9 mouse cellular contexts compared by ENCODE assay signal in genomic region chr1:133855274-133856017, GRCm38 (mm10). TPM values are rescaled to one million over a fixed set of nuclear protein-coding genes. Genes with fewer than 3 reads are reported as not detected.
DNase-seq lines count a peak whose midpoint lies in the region; ATAC-seq lines count a peak whose summit lies in the region.
"Had no signal": no experiment of that assay in that cellular context is flagged by ENCODE, and none has a peak within 500 bp of the region (broad histone marks: within the 10 kb centered on the region; RNA-seq: fewer than 3 reads in every experiment).

No protein-coding gene starts in this region.

- DNase-seq in liver, embryonic 11.5 days (ENCODE audit: low spot score), result no peak
- no peak for DNase-seq in liver
- peak; percentile 82 for DNase-seq in embryo, embryonic 10 days (ENCODE audit: low spot score)
- DNase-seq in kidney, postnatal 36 days, result peak; percentile 26 to 54
- no peak for DNase-seq in c-Kit-positive CD71-positive TER-119-positive erythroid progenitor cells, embryonic 14.5 days (ENCODE audit: low spot score)
- no peak for DNase-seq in ovary, postnatal 10 days (ENCODE audit: low spot score)

- H3K36me3 ChIP-seq in liver, embryonic 11.5 days (ENCODE audit: control insufficient read depth, insufficient read depth, low read length), result no peaks in the 10 kb centered on the region
- no peaks in the 10 kb centered on the region for H3K36me3 ChIP-seq in heart, embryonic 13.5 days
- H3K36me3 ChIP-seq in midbrain, embryonic 13.5 days, result no peaks in the 10 kb centered on the region

- H3K4me1 ChIP-seq in liver, embryonic 11.5 days (replicated peaks; ENCODE audit: control insufficient read depth, insufficient read depth, low read length), result peaks cover 7% of the 10 kb centered on the region
- H3K4me1 ChIP-seq in heart, embryonic 13.5 days, result peaks cover 40% of the 10 kb centered on the region
- peaks cover 49% of the 10 kb centered on the region for H3K4me1 ChIP-seq in midbrain, embryonic 13.5 days (replicated peaks)

- WGBS in liver, embryonic 11.5 days, result 8% methylated on average over 15 of the region's 15 CpGs
- WGBS in heart, embryonic 13.5 days, result 14% methylated on average over 15 of the region's 15 CpGs
- WGBS in midbrain, embryonic 13.5 days, result 3% methylated on average over 15 of the region's 15 CpGs

- H3K4me2 ChIP-seq in liver, embryonic 11.5 days, result peak overlapping the region; percentile 51
- peak overlapping the region; percentile 71 for H3K4me2 ChIP-seq in heart, embryonic 13.5 days
- H3K4me2 ChIP-seq in midbrain, embryonic 13.5 days (replicated peaks), result peak overlapping the region; percentile 51

- H3K9ac ChIP-seq in liver, embryonic 11.5 days (ENCODE audit: low read depth, low read length), result no peak overlapping the region
- H3K9ac ChIP-seq in heart, embryonic 13.5 days, result peak overlapping the region; percentile 67
- H3K9ac ChIP-seq in midbrain, embryonic 13.5 days (replicated peaks), result peak overlapping the region; percentile 39; the same call in 1 of the 2 replicates

- H3K9me3 ChIP-seq in liver, embryonic 11.5 days (ENCODE audit: control insufficient read depth, low read length), result no peaks in the 10 kb centered on the region
- H3K9me3 ChIP-seq in heart, embryonic 13.5 days, result no peaks in the 10 kb centered on the region
- no peaks in the 10 kb centered on the region for H3K9me3 ChIP-seq in midbrain, embryonic 13.5 days
- H3K9me3 ChIP-seq: megakaryocyte, embryonic 14.5 days had no signal

- no peak for ATAC-seq in liver, embryonic 11.5 days (replicated peaks; ENCODE audit: low FRiP score)
- ATAC-seq in heart, embryonic 13.5 days (ENCODE audit: extremely low read depth, insufficient number of reproducible peaks, low FRiP score, low TSS enrichment), result no peak
- no peak for ATAC-seq in midbrain, embryonic 13.5 days

- no peak overlapping the region for H3K27ac ChIP-seq in liver, embryonic 11.5 days (ENCODE audit: low read depth, low read length)
- no peak overlapping the region for H3K27ac ChIP-seq in heart, embryonic 13.5 days (replicated peaks)
- H3K27ac ChIP-seq in midbrain, embryonic 13.5 days, result no peak overlapping the region

- H3K4me3 ChIP-seq in liver, embryonic 11.5 days (ENCODE audit: low read depth, low read length), result 0 out of 2 replicates have a peak overlapping the region, but pooled peaks have one; percentile 8
- H3K4me3 ChIP-seq in heart, embryonic 13.5 days, result peak overlapping the region; percentile 43
- H3K4me3 ChIP-seq in midbrain, embryonic 13.5 days (replicated peaks), result peak overlapping the region; percentile 32

- H3K27me3 ChIP-seq in liver, embryonic 11.5 days (replicated peaks; ENCODE audit: control insufficient read depth, insufficient read depth, low read length), result peaks cover 39% of the 10 kb centered on the region
- H3K27me3 ChIP-seq in heart, embryonic 13.5 days (replicated peaks), result peaks cover 12% of the 10 kb centered on the region
- peaks cover 23% of the 10 kb centered on the region for H3K27me3 ChIP-seq in midbrain, embryonic 13.5 days

RNA-seq across cellular contexts. Expression of gene Optc, which starts 52.4 kb away (rescaled TPM):
- polyA plus RNA-seq in liver, embryonic 11.5 days (2014; fragmentation: Nextera tagmentation; extraction: Ambion mirVana), result 0.40 TPM in 1 of 2 replicates, not detected in the other
- polyA plus RNA-seq in heart, embryonic 13.5 days (2015; fragmentation: Nextera tagmentation; extraction: Ambion mirVana), result 0.32 and 0.41 TPM in 2 replicates
- polyA plus RNA-seq in midbrain, embryonic 13.5 days (2015; fragmentation: Nextera tagmentation; extraction: Ambion mirVana), result 4.0 and 4.9 TPM in 2 replicates

RNA-seq across cellular contexts. Expression of gene Atp2b4, which starts 54.6 kb away (rescaled TPM):
- polyA plus RNA-seq in liver, embryonic 11.5 days (2014; fragmentation: Nextera tagmentation; extraction: Ambion mirVana), result 17.1 and 19.6 TPM in 2 replicates
- polyA plus RNA-seq in heart, embryonic 13.5 days (2015; fragmentation: Nextera tagmentation; extraction: Ambion mirVana), result 13.9 and 16.8 TPM in 2 replicates
- polyA plus RNA-seq in midbrain, embryonic 13.5 days (2015; fragmentation: Nextera tagmentation; extraction: Ambion mirVana), result 7.8 and 8.2 TPM in 2 replicates

Comparison
In these comparisons a context has a peak if more than half of its experiments do, and no peak if none do; other contexts are left out.
1. DNase-seq: peak in embryo, embryonic 10 days (single experiment) and kidney, postnatal 36 days (2 of 2); none in liver, embryonic 11.5 days (single experiment), liver (single experiment), c-Kit-positive CD71-positive TER-119-positive erythroid progenitor cells, embryonic 14.5 days (single experiment) and ovary, postnatal 10 days (single experiment).
2. Peak in every context shown above with its lines, with median percentiles within 50 percentile points of each other: H3K4me2 ChIP-seq and H3K4me3 ChIP-seq.